Mouse (Mus musculus): ENCODE results near the gene Mccc1. TPM values are rescaled to one million over a fixed set of nuclear protein-coding genes. Genes with fewer than 3 reads are reported as not detected.

The Mccc1 gene
- polyA plus RNA-seq, 1 experiment from 2014 or later: 36.3 TPM

DNA sequence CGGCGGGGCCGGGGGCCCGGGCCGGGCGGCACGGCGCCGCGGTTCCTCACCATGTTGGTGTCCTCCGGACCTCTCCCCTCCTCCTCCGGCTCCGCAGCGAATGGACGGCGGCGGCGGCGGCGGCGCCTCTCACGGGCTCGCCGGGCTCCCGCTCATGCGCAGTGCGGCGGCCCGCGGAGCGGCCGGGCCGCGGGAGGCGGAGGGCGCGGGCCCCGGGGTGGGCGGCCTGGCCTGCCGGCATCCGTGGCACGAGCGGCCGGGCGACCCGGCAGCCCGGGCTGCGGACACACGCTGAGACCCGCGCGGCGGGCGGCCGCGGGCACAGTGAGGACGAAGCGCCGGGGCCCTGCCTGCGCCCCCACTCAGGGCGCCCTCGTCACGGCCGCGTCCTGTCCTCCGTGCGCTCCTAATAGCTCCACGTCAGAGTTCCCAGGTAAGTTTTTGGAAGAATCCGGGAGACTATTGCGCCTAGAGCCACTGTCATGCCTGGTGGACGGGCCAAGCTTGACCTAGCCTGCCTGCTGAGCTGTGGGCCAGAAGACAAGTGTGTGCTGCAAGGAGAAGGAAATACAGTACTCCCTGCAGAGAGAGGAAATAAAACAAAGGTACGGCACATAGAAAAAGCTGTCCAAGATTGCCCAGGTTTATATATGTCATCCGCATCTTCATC lies 67.6 kb downstream of the Mccc1 start:
- Histone ChIP-seq H3K4me1 (replicated peaks; ENCODE audit: control insufficient read depth, insufficient read depth, low read length) (peaks cover 8% of the 10 kb centered on the region; the same call in 1 of the 2 replicates), H3K36me3 (ENCODE audit: control insufficient read depth, insufficient read depth, low read length) (no peaks in the 10 kb centered on the region), H3K9me3 (ENCODE audit: control insufficient read depth, low read length) (no peaks in the 10 kb centered on the region), H3K4me3 (ENCODE audit: low read depth, low read length) (peak overlapping the region; percentile 95), H3K27ac (ENCODE audit: low read depth, low read length) (peak overlapping the region; percentile 80), H3K27me3 (ENCODE audit: control insufficient read depth, insufficient read depth, low read length) (no peaks in the 10 kb centered on the region), H3K4me2 (ENCODE audit: low read depth, low read length, severe bottlenecking) (peak overlapping the region; percentile 72), H3K9ac (ENCODE audit: low read length) (peak overlapping the region; percentile 99)
- DNase-seq (ENCODE audit: low spot score) (peak; percentile 87), ATAC-seq (replicated peaks; ENCODE audit: low FRiP score) (peak; percentile 93)
- WGBS: under 1% methylated on average over 47 of the region's 73 CpGs

- Histone ChIP-seq H3K4me3 (ENCODE audit: low read depth, low read length) (peak overlapping the region; percentile 95), H3K9ac (ENCODE audit: low read length) (peak overlapping the region; percentile 99), H3K4me2 (ENCODE audit: low read depth, low read length, severe bottlenecking) (peak overlapping the region; percentile 54), H3K4me1 (replicated peaks; ENCODE audit: control insufficient read depth, insufficient read depth, low read length) (peaks cover 8% of the 10 kb centered on the region; the same call in 1 of the 2 replicates), H3K36me3 (ENCODE audit: control insufficient read depth, insufficient read depth, low read length) (no peaks in the 10 kb centered on the region), H3K27me3 (ENCODE audit: control insufficient read depth, insufficient read depth, low read length) (no peaks in the 10 kb centered on the region), H3K9me3 (ENCODE audit: control insufficient read depth, low read length) (no peaks in the 10 kb centered on the region), H3K27ac (ENCODE audit: low read depth, low read length) (peak overlapping the region; percentile 80)
- WGBS: 1% methylated on average over 45 of the region's 65 CpGs
- DNase-seq (ENCODE audit: low spot score) (peak; percentile 82), ATAC-seq (replicated peaks; ENCODE audit: low FRiP score) (peak; percentile 79)
Observed at GRCm38 (mm10) chr3:35931896-35932727, 68.4 kb downstream of the Mccc1 start.

DNA sequence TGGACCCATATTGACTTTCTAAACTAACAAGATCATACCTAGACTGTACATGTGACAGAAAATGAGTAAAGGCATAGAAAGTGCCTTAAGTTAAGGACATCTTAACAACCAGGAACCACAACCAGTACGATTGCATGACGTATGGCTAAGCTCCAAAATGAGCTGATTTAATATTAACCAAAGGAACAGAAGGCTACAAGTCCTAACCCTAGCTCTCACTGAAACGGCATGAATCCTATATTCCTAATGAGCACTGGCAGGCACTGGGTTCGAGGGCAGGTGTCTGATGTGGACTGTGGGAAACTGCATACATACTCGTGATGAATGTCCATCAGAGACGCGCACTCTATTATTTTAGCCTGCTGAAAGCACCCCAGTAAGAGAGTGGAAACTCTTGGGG lies 69.1 kb downstream of the Mccc1 start:
- Histone ChIP-seq H3K27me3 (ENCODE audit: control insufficient read depth, insufficient read depth, low read length) (no peaks in the 10 kb centered on the region), H3K9me3 (ENCODE audit: control insufficient read depth, low read length) (no peaks in the 10 kb centered on the region), H3K4me2 (ENCODE audit: low read depth, low read length, severe bottlenecking) (peak overlapping the region; percentile 54), H3K27ac (ENCODE audit: low read depth, low read length) (no peak overlapping the region), H3K36me3 (ENCODE audit: control insufficient read depth, insufficient read depth, low read length) (no peaks in the 10 kb centered on the region), H3K9ac (ENCODE audit: low read length) (peak overlapping the region; percentile 99), H3K4me3 (ENCODE audit: low read depth, low read length) (peak overlapping the region; percentile 95), H3K4me1 (replicated peaks; ENCODE audit: control insufficient read depth, insufficient read depth, low read length) (peaks cover 8% of the 10 kb centered on the region; the same call in 1 of the 2 replicates)
- WGBS: 45% methylated on average over 7 of the region's 7 CpGs
- ATAC-seq (replicated peaks; ENCODE audit: low FRiP score) (no peak), DNase-seq (ENCODE audit: low spot score) (no peak)

- no peak for ATAC-seq (replicated peaks; ENCODE audit: low FRiP score)
- no peak overlapping the region for H3K9ac ChIP-seq (ENCODE audit: low read length)
- no peak overlapping the region for H3K27ac ChIP-seq (ENCODE audit: low read depth, low read length)
- no peaks in the 10 kb centered on the region for H3K27me3 ChIP-seq (ENCODE audit: control insufficient read depth, insufficient read depth, low read length)
- no peaks in the 10 kb centered on the region for H3K36me3 ChIP-seq (ENCODE audit: control insufficient read depth, insufficient read depth, low read length)
- H3K4me1 ChIP-seq (replicated peaks; ENCODE audit: control insufficient read depth, insufficient read depth, low read length): peaks cover 8% of the 10 kb centered on the region; the same call in 1 of the 2 replicates
- 72% methylated on average over 8 of the region's 8 CpGs for WGBS
- no peak for DNase-seq (ENCODE audit: low spot score)
- no peaks in the 10 kb centered on the region for H3K9me3 ChIP-seq (ENCODE audit: control insufficient read depth, low read length)
- H3K4me2 ChIP-seq (ENCODE audit: low read depth, low read length, severe bottlenecking): no peak overlapping the region
- H3K4me3 ChIP-seq (ENCODE audit: low read depth, low read length): no peak overlapping the region
Observed at GRCm38 (mm10) chr3:35929831-35930230, 70.6 kb downstream of the Mccc1 start.

- peaks cover 8% of the 10 kb centered on the region; the same call in 1 of the 2 replicates for H3K4me1 ChIP-seq (replicated peaks; ENCODE audit: control insufficient read depth, insufficient read depth, low read length)
- H3K4me2 ChIP-seq (ENCODE audit: low read depth, low read length, severe bottlenecking): no peak overlapping the region
- no peaks in the 10 kb centered on the region for H3K36me3 ChIP-seq (ENCODE audit: control insufficient read depth, insufficient read depth, low read length)
- H3K27me3 ChIP-seq (ENCODE audit: control insufficient read depth, insufficient read depth, low read length): no peaks in the 10 kb centered on the region
- H3K9ac ChIP-seq (ENCODE audit: low read length): no peak overlapping the region
- H3K9me3 ChIP-seq (ENCODE audit: control insufficient read depth, low read length): no peaks in the 10 kb centered on the region
- WGBS: 61% methylated on average over 3 of the region's 3 CpGs
- no peak overlapping the region for H3K27ac ChIP-seq (ENCODE audit: low read depth, low read length)
- DNase-seq (ENCODE audit: low spot score) (no peak), ATAC-seq (replicated peaks; ENCODE audit: low FRiP score) (no peak)
- no peak overlapping the region for H3K4me3 ChIP-seq (ENCODE audit: low read depth, low read length)
Observed at GRCm38 (mm10) chr3:35929406-35929805, 71.1 kb downstream of the Mccc1 start.

GRCm38 (mm10) chr3:35925852-35926251 lies 74.6 kb downstream of the Mccc1 start:
- Histone ChIP-seq H3K9me3 (ENCODE audit: control insufficient read depth, low read length) (no peaks in the 10 kb centered on the region), H3K9ac (ENCODE audit: low read length) (no peak overlapping the region), H3K27me3 (ENCODE audit: control insufficient read depth, insufficient read depth, low read length) (no peaks in the 10 kb centered on the region), H3K27ac (ENCODE audit: low read depth, low read length) (no peak overlapping the region), H3K4me3 (ENCODE audit: low read depth, low read length) (no peak overlapping the region), H3K4me2 (ENCODE audit: low read depth, low read length, severe bottlenecking) (no peak overlapping the region), H3K4me1 (replicated peaks; ENCODE audit: control insufficient read depth, insufficient read depth, low read length) (0 out of 2 replicates have a peak, but pooled peaks cover 3% of the 10 kb centered on the region), H3K36me3 (ENCODE audit: control insufficient read depth, insufficient read depth, low read length) (no peaks in the 10 kb centered on the region)
- DNase-seq (ENCODE audit: low spot score) (no peak), ATAC-seq (replicated peaks; ENCODE audit: low FRiP score) (no peak)
- WGBS: 71% methylated on average over 2 of the region's 2 CpGs

GRCm38 (mm10) chr3:35924007-35924406 lies 76.5 kb downstream of the Mccc1 start:
- H3K36me3 ChIP-seq (ENCODE audit: control insufficient read depth, insufficient read depth, low read length): no peaks in the 10 kb centered on the region
- H3K9ac ChIP-seq (ENCODE audit: low read length): no peak overlapping the region
- ATAC-seq (replicated peaks; ENCODE audit: low FRiP score): no peak
- no peak for DNase-seq (ENCODE audit: low spot score)
- no peak overlapping the region for H3K4me3 ChIP-seq (ENCODE audit: low read depth, low read length)
- H3K27me3 ChIP-seq (ENCODE audit: control insufficient read depth, insufficient read depth, low read length): no peaks in the 10 kb centered on the region
- H3K9me3 ChIP-seq (ENCODE audit: control insufficient read depth, low read length): no peaks in the 10 kb centered on the region
- no peaks in the 10 kb centered on the region for H3K4me1 ChIP-seq (replicated peaks; ENCODE audit: control insufficient read depth, insufficient read depth, low read length)
- WGBS: 83% methylated on average over 3 of the region's 3 CpGs
- no peak overlapping the region for H3K27ac ChIP-seq (ENCODE audit: low read depth, low read length)
- H3K4me2 ChIP-seq (ENCODE audit: low read depth, low read length, severe bottlenecking): no peak overlapping the region

DNA sequence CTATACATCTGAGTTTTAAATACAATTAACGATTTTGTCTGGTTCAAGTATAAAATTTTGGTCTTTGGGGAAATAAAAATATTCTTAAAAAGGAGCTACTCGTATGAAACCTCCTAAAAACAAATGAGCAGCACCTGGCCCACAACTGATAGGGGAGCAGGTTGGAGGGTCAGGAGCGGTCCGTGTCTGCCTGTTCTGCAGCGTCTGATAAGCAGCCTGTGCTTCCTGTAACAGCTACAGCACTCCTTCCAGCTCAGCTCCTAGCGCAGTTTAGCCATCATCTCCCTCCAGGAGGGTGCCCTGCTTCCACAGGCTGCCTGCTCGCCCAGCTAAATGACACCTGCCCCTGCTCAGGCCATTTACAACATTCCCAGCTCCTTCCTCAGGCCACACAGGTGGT lies 77.0 kb downstream of the Mccc1 start:
- DNase-seq (ENCODE audit: low spot score) (no peak), ATAC-seq (replicated peaks; ENCODE audit: low FRiP score) (no peak)
- H3K27ac ChIP-seq (ENCODE audit: low read depth, low read length): no peak overlapping the region
- H3K4me3 ChIP-seq (ENCODE audit: low read depth, low read length): no peak overlapping the region
- H3K36me3 ChIP-seq (ENCODE audit: control insufficient read depth, insufficient read depth, low read length): no peaks in the 10 kb centered on the region
- no peak overlapping the region for H3K9ac ChIP-seq (ENCODE audit: low read length)
- no peaks in the 10 kb centered on the region for H3K9me3 ChIP-seq (ENCODE audit: control insufficient read depth, low read length)
- no peak overlapping the region for H3K4me2 ChIP-seq (ENCODE audit: low read depth, low read length, severe bottlenecking)
- no peaks in the 10 kb centered on the region for H3K4me1 ChIP-seq (replicated peaks; ENCODE audit: control insufficient read depth, insufficient read depth, low read length)
- no peaks in the 10 kb centered on the region for H3K27me3 ChIP-seq (ENCODE audit: control insufficient read depth, insufficient read depth, low read length)
- WGBS: 64% methylated on average over 7 of the region's 7 CpGs

All from forebrain, embryonic 11.5 days (tissue).